Comparison of ENCODE assay signal across 15 mouse cellular contexts in genomic region chrX:101931016-101931415, GRCm38 (mm10).
DNase-seq lines count a peak whose midpoint lies in the region; ATAC-seq and TF ChIP-seq lines count a peak whose summit lies in the region.
"Had no signal": no experiment of that assay in that cellular context is flagged by ENCODE, and none has a peak within 500 bp of the region (broad histone marks: within the 10 kb centered on the region; RNA-seq: fewer than 3 reads in every experiment).

No protein-coding gene starts in this region.

- WGBS in forebrain, embryonic 15.5 days, result 84% methylated on average over 5 of the region's 5 CpGs

- 0 out of 2 replicates have a peak, but pooled peaks cover 3% of the 10 kb centered on the region for H3K4me1 ChIP-seq in embryonic fibroblast, embryonic 13.5 days (ENCODE audit: control insufficient read depth, insufficient read depth, low read length)
- H3K4me1 ChIP-seq in forebrain, embryonic 15.5 days, result no peaks in the 10 kb centered on the region
- H3K4me1 ChIP-seq: embryonic facial prominence, embryonic 12.5 days; forebrain, embryonic 13.5 days had no signal

- H3K4me3 ChIP-seq in embryonic fibroblast, embryonic 13.5 days (ENCODE audit: insufficient read depth, low read length), result no peak overlapping the region
- no peak overlapping the region for H3K4me3 ChIP-seq in forebrain, embryonic 15.5 days
- H3K4me3 ChIP-seq: embryonic facial prominence, embryonic 10.5 days; embryonic facial prominence, embryonic 12.5 days; erythroblast, embryonic 14.5 days; forebrain, embryonic 13.5 days had no signal

- H3K36me3 ChIP-seq in forebrain, embryonic 15.5 days, result no peaks in the 10 kb centered on the region
- H3K36me3 ChIP-seq: embryonic facial prominence, embryonic 10.5 days; embryonic facial prominence, embryonic 12.5 days had no signal

- H3K4me2 ChIP-seq in forebrain, embryonic 15.5 days (replicated peaks), result no peak overlapping the region
- H3K4me2 ChIP-seq: embryonic facial prominence, embryonic 12.5 days; forebrain, embryonic 13.5 days had no signal

- no peaks in the 10 kb centered on the region for H3K27me3 ChIP-seq in forebrain, embryonic 15.5 days

- DNase-seq in heart, adult 11 months, result peak; percentile 59
- DNase-seq in heart, postnatal 14 days, result no peak
- DNase-seq in lung, adult 18-20 months, result no peak
- DNase-seq: adrenal gland, adult 8-10 months; adrenal gland, postnatal 14 days; adrenal gland, postnatal 36 days had no signal

- H3K9me3 ChIP-seq in forebrain, embryonic 15.5 days, result no peaks in the 10 kb centered on the region
- H3K9me3 ChIP-seq: embryonic facial prominence, embryonic 10.5 days; embryonic facial prominence, embryonic 12.5 days; forebrain, embryonic 13.5 days had no signal

- ATAC-seq in forebrain, embryonic 15.5 days (replicated peaks), result no peak
- ATAC-seq: activated CD4-positive, CD25-positive, alpha-beta regulatory T cell, adult 4 months; forebrain, embryonic 13.5 days; forebrain, embryonic 16.5 days; Patski had no signal

- no peak overlapping the region for H3K9ac ChIP-seq in forebrain, embryonic 15.5 days (replicated peaks)
- H3K9ac ChIP-seq: embryonic facial prominence, embryonic 12.5 days; forebrain, embryonic 13.5 days had no signal

- no peak for TF ChIP-seq POLR2A in embryonic fibroblast, embryonic 13.5 days (IDR thresholded peaks at IDR 0.05; ENCODE audit: low read depth, low read length)

- TF ChIP-seq CTCF in embryonic fibroblast, embryonic 13.5 days (IDR thresholded peaks at IDR 0.05; ENCODE audit: borderline replicate concordance, insufficient read depth, low read length), result no peak

- intact Hi-C loops in heart, postnatal 14 days (cut with DNase I), result no loop called here

- H3K27ac ChIP-seq in embryonic fibroblast, embryonic 13.5 days (ENCODE audit: insufficient read depth, low read length), result peak overlapping the region; percentile 14; the same call in 1 of the 2 replicates
- no peak overlapping the region for H3K27ac ChIP-seq in forebrain, embryonic 15.5 days (replicated peaks)
- H3K27ac ChIP-seq: embryonic facial prominence, embryonic 10.5 days; embryonic facial prominence, embryonic 12.5 days; forebrain, embryonic 13.5 days had no signal
